Mouse (Mus musculus) liver, embryonic 14.5 days (tissue): ENCODE measurements around the gene Synpr. TPM values are rescaled to one million over a fixed set of nuclear protein-coding genes. Genes with fewer than 3 reads are reported as not detected.

ENCODE experiments used
- ATAC-seq: fragments of 200-750 bp; cut with Nextera tagmentation; 2 replicates; pipeline ENCODE4 v1.8.0; 2017; ENCODE audit warnings: moderate number of reproducible peaks, mild to moderate bottlenecking, moderate library complexity; ENCODE audit not compliant: insufficient read depth
- DNase-seq, 3 experiments: peaks; one replicate each; pipeline ENCODE4 v3.0.0-alpha.2; 2012 to 2013; ENCODE audit warnings: low read depth in 3 of 3, low spot score in 3 of 3
- H3K27ac ChIP-seq: fragments of 300-500 bp; sonication (generic); 2 replicates; pipeline ENCODE4 v1.5.1; 2014; ENCODE audit warnings: moderate library complexity, mild to moderate bottlenecking, control low read depth, inconsistent platforms
- H3K27me3 ChIP-seq: fragments of 300-500 bp; sonication (generic); 2 replicates; pipeline ENCODE4 v1.6.1; 2014; ENCODE audit warnings: mild to moderate bottlenecking, low read length, moderate library complexity; ENCODE audit not compliant: control insufficient read depth, insufficient read depth
- H3K36me3 ChIP-seq: fragments of 300-500 bp; sonication (generic); replicated peaks from 2 replicates; pipeline ENCODE4 v1.6.1; 2014; ENCODE audit warnings: low read depth; ENCODE audit not compliant: control insufficient read depth, insufficient read depth
- H3K4me1 ChIP-seq, 2 experiments: fragments of 200-500 bp in 1 of 2; fragments of 300-500 bp in 1 of 2; sonication (generic) in 1 of 2; replicated peaks; 2 replicates each; pipeline ENCODE4 v1.6.1; 2012 to 2014; ENCODE audit warnings: antibody characterized with exemption in 1 of 2, inconsistent platforms in 1 of 2, low read length in 1 of 2; ENCODE audit not compliant: control insufficient read depth in 2 of 2, insufficient read depth in 2 of 2
- H3K4me2 ChIP-seq: fragments of 300-500 bp; sonication (generic); 2 replicates; pipeline ENCODE4 v1.6.1; 2014; ENCODE audit warnings: low read depth, mild to moderate bottlenecking, control low read depth, moderate library complexity
- H3K4me3 ChIP-seq, 2 experiments: fragments of 200-500 bp in 1 of 2; fragments of 300-500 bp in 1 of 2; sonication (generic) in 1 of 2; 2 replicates each; pipeline ENCODE4 v1.5.1; 2012 to 2014; ENCODE audit warnings: low read depth in 2 of 2, low read length in 2 of 2, mild to moderate bottlenecking in 2 of 2, control low read depth in 1 of 2, inconsistent platforms in 1 of 2, moderate library complexity in 1 of 2; ENCODE audit not compliant: insufficient read depth in 1 of 2
- H3K9ac ChIP-seq: fragments of 300-500 bp; sonication (generic); replicated peaks from 2 replicates; pipeline ENCODE4 v1.6.1; 2014; ENCODE audit warnings: mild to moderate bottlenecking, control low read depth, moderate library complexity
- H3K9me3 ChIP-seq: fragments of 300-500 bp; sonication (generic); 2 replicates; pipeline ENCODE4 v1.6.1; 2016; ENCODE audit warnings: low read length, mixed read lengths; ENCODE audit not compliant: control insufficient read depth
- CTCF ChIP-seq: IDR thresholded peaks from 2 replicates; pipeline ENCODE4 v1.5.1; 2016; ENCODE audit warnings: antibody characterized with exemption, low read depth, control low read depth
- EP300 ChIP-seq: IDR thresholded peaks from 2 replicates; pipeline ENCODE4 v1.6.1; 2016; ENCODE audit warnings: antibody characterized with exemption, low read depth
- WGBS: fragments of 180-500 bp; shearing (Covaris S2); extraction: QIAGEN DNeasy Blood & Tissue Kit; methylation state at CpG from one replicate; pipeline ENCODE4 v1.1.7; 2014; ENCODE audit not compliant: insufficient replicate concordance; 5-methylcytosine and 5-hydroxymethylcytosine counted together
- polyA plus RNA-seq, 2 experiments: library from polyadenylated mRNA; depleted of rRNA in 1 of 2; stranded (reverse) in 1 of 2; unstranded in 1 of 2; fragments of >200 nt; fragmentation: Nextera tagmentation in 1 of 2; extraction: Ambion mirVana in 1 of 2; gene quantifications; 2 replicates each; pipeline versions ENCODE4 v1.2.1 to v1.2.3; 2012 to 2014

The Synpr gene
- polyA plus RNA-seq, 2 experiments = 0.01 TPM; not detected in 1

DNA sequence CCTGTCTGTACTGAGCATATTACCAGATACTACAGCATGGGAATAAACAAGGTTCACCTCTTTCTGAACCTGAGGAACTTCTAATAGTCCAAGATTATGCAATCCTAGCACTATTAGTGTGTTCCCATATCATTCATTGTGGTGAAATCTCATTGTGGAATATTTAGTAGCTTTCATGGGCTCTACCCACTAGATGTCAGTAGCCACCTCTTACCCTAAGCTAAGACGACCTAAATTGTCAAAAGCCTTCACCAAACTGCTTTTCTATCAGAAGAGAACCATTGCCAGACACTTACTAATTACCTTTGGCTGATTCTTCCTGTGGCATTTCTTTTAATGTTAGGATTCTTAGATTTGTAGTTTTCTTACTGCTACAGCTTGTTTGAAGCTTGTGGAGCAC lies 174.8 kb downstream of the Synpr start:
- no peak for TF ChIP-seq EP300
- no peak for TF ChIP-seq CTCF
- no peaks in the 10 kb centered on the region for H3K9me3 ChIP-seq
- H3K27me3 ChIP-seq = no peaks in the 10 kb centered on the region
- H3K9ac ChIP-seq = no peak overlapping the region
- no peak overlapping the region for H3K4me3 ChIP-seq
- H3K4me2 ChIP-seq = no peak overlapping the region
- DNase-seq = no peak
- no peaks in the 10 kb centered on the region for H3K4me1 ChIP-seq
- no peak overlapping the region for H3K27ac ChIP-seq
- no peaks in the 10 kb centered on the region for H3K36me3 ChIP-seq
- 0% methylated on average over 1 of the region's 1 CpGs for WGBS
- ATAC-seq = no peak

GRCm38 (mm10) chr14:13469211-13469610 lies 184.6 kb downstream of the Synpr start:
- no peak overlapping the region for H3K27ac ChIP-seq
- H3K9ac ChIP-seq = no peak overlapping the region
- no peak overlapping the region for H3K4me3 ChIP-seq
- TF ChIP-seq EP300 (no peak), CTCF (no peak)
- H3K4me1 ChIP-seq = no peaks in the 10 kb centered on the region
- no peak for DNase-seq
- ATAC-seq = no peak
- H3K27me3 ChIP-seq = no peaks in the 10 kb centered on the region
- no peaks in the 10 kb centered on the region for H3K36me3 ChIP-seq
- no peak overlapping the region for H3K4me2 ChIP-seq
- no peaks in the 10 kb centered on the region for H3K9me3 ChIP-seq
- 53% methylated on average over 2 of the region's 2 CpGs for WGBS

DNA sequence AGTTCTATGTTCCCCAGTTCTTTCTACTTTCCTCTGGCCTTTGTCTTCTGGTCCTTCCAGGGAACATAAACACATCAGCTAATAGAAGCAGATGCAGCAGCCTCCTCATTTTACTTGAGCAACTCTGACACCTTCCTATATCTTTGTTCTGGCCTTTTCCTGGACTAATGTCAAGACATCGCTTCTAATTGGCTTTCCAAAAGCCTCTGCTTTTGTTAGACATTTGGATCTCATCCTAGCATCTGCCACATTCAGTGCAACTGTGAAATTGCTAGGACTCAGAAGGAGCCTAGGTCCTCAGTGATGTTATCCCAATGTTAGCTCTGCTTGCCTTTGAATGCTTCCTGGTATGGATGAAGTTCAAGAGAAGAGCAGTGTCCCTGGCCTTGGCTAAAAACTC lies 193.2 kb downstream of the Synpr start:
- WGBS = 33% methylated on average over 1 of the region's 1 CpGs
- ATAC-seq = no peak

DNA sequence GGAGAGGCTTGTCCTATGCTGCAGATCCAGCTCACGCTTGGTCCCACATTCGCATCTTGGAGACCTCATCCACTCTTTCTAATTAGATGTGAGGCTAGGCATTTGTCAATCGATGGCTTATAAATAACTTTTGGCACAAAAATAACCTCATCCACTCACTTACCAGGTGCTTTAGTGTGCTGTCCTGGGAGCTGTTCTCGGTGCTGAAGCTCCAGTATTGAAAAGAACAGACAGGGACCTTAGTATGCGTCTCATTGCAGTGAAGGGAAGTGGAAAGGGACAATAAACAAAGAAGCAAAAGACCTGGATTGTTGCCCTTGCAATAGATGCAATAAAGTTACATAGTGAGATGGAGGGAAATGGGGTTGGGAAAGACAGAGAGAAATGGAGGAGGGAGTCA lies 220.8 kb downstream of the Synpr start:
- no peaks in the 10 kb centered on the region for H3K9me3 ChIP-seq
- WGBS = 32% methylated on average over 5 of the region's 5 CpGs
- H3K4me2 ChIP-seq = no peak overlapping the region
- TF ChIP-seq EP300 (no peak), CTCF (no peak)
- ATAC-seq (no peak), DNase-seq (no peak)
- no peak overlapping the region for H3K9ac ChIP-seq
- H3K27me3 ChIP-seq = no peaks in the 10 kb centered on the region
- H3K36me3 ChIP-seq = no peaks in the 10 kb centered on the region
- H3K4me1 ChIP-seq = no peaks in the 10 kb centered on the region
- H3K4me3 ChIP-seq = no peak overlapping the region
- H3K27ac ChIP-seq = no peak overlapping the region

More for the DNA sequence above, 193.2 kb downstream of the Synpr start:
- no peak overlapping the region for H3K4me3 ChIP-seq
- H3K4me1 ChIP-seq = no peaks in the 10 kb centered on the region
- no peak for DNase-seq
- H3K27me3 ChIP-seq = no peaks in the 10 kb centered on the region
- no peak overlapping the region for H3K4me2 ChIP-seq
- no peak for TF ChIP-seq CTCF
- no peak for TF ChIP-seq EP300
- H3K36me3 ChIP-seq = no peaks in the 10 kb centered on the region
- no peak overlapping the region for H3K9ac ChIP-seq
- H3K9me3 ChIP-seq = no peaks in the 10 kb centered on the region
- H3K27ac ChIP-seq = no peak overlapping the region

GRCm38 (mm10) chr14:13518608-13519139 lies 234.1 kb downstream of the Synpr start:
- ATAC-seq (no peak), DNase-seq (no peak)
- Histone ChIP-seq H3K4me2 (no peak overlapping the region), H3K4me1 (no peaks in the 10 kb centered on the region), H3K27me3 (no peaks in the 10 kb centered on the region), H3K27ac (no peak overlapping the region), H3K36me3 (no peaks in the 10 kb centered on the region), H3K9ac (no peak overlapping the region), H3K9me3 (no peaks in the 10 kb centered on the region), H3K4me3 (no peak overlapping the region)
- TF ChIP-seq CTCF (no peak), EP300 (no peak)
- WGBS = 67% methylated on average over 5 of the region's 5 CpGs
